Mouse (Mus musculus) cerebral cortex, adult 2 months (tissue): ENCODE results near the gene Srrm3.

Experiments
- WGBS: fragments of 180-500 bp; shearing (Covaris S2); methylation state at CpG from one replicate; pipeline ENCODE4 v1.1.7; 2018; 5-methylcytosine and 5-hydroxymethylcytosine counted together

The Srrm3 gene

DNA sequence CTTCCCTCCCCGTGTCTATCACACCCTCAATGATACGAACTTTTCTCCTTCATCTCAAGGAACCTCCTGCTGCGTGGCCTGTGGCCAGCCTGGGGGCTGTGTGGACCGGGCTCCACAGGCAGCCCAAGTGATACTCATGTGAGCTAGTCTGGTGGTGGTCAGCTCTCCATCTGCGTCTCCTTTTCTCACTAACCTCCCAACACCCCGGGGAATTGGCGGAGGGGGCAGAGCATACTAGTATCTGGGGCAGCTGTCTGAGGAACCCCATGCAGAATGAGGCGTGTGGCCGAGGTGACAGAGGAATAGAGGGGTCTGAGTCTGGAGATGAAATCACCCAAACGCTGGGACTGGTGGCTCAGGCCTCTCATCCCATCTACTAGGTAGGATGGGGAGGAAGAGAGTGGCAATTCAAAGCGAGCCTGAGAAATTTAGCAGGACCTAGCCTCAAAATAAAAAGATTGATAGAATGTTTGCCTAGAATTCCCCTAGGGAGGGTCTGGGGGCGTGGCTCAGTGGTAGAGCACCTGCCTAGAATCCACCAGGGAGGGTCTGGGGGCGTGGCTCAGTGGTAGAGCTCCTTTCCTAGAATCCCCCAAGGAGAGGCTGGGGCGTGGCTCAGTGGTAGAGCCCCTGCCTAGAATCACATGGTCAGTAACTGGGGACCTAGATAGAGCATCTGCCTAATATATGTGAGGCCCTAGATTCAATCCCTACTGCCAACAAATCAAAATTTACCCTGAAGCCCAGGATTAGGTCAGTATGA lies 63.2 kb downstream of the Srrm3 start:
- WGBS = 77% methylated on average over 14 of the region's 14 CpGs

DNA sequence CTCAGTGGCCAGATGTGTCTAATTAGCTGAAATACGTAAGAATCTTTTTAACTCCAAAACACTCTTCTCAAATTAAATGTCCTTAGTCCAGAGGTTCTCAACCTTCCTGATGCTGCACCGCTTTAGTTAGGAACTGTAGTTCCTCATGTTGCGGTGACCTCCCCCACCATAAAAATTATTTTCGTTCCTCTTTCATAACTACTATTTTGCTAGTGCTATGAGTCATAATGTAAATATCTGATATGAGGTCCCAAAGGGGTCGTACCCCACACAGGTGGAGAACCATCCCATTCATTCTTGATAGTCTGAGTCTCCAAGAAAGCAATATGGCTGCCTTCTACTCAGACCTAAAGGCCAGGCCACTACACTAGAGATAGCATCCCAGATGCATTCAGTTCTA lies 63.8 kb downstream of the Srrm3 start:
- 81% methylated on average over 5 of the region's 5 CpGs for WGBS

DNA sequence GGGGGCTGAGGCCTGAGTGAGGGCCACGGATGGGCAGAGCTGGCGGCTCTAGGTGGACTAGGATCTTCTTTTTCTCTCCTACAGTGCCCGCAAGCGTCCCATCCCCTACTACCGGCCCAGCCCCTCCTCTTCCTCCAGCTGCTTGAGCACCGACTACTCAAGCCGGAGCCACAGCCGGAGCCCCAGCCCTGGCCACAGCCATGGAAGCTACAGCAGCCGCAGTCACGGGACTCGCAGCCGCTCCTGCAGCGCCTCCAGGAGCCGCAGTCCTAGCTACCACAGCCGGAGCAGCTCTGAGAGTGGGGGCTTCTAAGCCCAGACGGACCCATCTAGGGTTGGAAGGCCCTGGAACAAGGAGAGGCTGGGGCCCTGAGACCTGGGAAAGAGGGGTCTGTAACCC lies 66.3 kb downstream of the Srrm3 start:
- 49% methylated on average over 16 of the region's 16 CpGs for whole genome bisulfite sequencing

DNA sequence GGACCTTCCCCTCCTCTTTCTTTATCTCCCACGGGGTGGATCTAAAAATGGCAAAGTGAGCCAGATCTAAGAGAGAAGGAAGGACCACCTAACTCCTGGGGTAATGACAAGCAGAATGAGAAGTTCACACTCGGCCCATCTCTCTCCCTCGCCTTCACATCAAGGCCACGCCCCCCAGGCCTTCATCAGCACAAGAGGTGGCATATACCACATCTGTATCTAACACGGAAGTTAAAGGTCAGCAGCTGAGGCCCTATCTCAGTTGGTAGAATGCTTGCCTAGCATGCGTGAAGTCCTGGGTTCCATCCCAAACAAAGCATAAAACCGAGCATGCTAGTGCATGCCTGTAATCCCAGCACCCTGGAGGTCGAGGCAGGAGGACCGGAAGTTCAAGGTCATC lies 67.1 kb downstream of the Srrm3 start:
- WGBS = 66% methylated on average over 9 of the region's 9 CpGs

DNA sequence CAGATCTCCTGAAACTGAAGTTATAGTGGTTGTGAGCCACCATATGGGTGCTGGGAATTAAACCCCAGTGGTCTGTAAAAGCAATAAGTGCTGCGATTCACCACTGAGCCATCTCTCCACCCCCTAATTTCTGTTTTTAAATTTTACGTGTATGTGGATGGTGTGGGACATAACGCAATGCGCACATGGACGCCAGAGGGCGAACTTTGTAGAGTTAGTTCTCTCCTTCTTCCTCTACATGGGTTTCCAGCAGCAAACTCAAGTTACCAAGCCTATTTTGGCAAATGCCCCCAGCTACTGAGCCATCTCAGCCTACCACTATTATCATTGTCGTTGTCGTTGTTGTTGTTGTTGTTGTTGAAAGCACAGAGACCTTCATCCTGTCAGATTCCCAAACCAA lies 70.5 kb downstream of the Srrm3 start:
- WGBS = 7% methylated on average over 8 of the region's 8 CpGs

DNA sequence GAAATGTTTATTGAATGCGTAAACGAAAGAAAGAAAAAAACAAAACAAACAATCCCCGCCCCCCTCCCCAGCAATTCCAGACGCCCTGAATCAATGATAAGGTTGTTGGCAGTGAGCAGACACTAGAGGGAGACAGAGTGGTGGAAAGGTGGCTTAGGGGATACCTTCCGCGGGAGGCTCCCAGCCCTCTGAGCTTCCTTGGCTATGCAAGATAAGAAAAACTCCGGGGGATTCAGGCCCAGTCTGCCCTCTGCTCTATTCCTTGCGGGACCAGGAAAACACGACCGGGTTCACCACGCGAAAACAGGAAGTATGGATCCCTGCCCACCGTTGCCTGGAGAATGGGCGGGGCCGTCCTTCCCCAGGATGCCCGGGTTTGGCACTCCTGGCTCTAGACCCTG lies 71.1 kb downstream of the Srrm3 start:
- under 1% methylated on average over 16 of the region's 16 CpGs for WGBS

DNA sequence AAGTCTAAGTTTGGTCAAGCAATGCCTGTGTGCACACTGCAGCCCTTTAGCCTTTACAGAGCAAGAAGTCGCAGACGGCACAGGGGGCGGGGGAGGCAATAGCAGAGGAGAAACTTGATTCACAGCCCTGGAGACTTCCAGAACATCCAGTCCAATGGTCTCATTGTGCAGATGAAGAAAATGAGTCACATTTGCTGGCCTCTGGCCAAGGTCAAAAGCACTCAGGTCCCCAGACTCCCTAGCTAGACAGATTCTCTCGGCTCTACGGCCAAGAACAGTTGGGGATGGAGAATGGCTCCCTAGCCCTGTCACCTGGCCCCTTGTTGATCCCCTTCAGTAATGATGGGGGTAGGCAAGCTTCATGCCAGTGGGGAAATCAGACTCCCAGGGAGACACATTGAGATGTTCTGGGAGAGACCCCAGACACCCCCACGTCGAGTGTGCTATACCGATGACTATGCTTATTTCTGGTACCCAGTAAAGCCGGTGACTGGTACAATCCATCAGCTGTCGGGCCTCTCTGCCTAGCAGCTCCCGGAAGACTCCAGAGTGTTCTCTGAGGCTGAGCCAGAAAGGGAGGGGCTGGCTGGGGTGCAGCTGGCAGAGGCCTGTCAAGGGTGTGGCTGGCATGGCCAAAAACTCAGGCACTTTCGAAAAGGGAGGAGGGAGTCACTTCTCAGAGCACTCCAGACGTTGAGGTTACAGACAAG lies 72.9 kb downstream of the Srrm3 start:
- 30% methylated on average over 13 of the region's 13 CpGs for WGBS

DNA sequence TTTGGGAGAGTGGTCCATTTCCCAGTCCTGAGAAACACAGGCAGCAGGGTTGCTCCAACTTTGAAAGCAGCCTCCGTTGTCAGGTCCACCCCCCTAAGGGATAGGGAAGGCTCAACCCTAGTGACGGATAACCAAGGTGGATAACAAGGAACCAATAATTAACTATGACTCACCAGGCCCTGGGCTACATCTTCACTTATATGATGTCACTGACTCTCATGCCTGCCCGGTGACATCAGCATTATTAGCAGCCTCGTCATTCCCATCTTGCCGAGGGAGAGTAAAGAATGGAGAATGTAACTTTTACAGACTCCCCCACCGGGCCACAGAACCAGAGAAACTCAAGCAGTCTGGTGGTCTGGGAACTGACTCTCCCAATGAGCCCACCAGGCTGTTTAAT lies 78.0 kb downstream of the Srrm3 start:
- WGBS = 80% methylated on average over 6 of the region's 6 CpGs

DNA sequence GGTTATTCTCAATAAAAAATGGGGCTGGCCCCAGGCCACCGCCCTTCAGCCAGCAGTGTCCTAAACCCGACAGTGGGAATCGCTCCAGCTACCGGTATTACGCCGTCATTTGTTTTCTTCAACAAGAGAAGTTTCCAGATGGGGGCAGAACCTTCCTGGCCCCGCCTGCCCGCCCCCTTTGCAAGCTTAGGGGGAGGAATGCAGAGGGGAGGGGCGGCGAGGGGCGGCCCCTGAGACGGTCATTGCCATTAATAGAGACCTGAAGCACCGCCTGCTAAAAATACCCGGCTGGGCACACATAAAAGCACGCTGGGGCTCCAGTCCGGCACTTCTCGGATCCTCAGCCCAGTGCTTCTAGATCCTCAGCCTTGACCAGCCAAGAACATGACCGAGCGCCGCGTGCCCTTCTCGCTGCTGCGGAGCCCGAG lies 81.0 kb downstream of the Srrm3 start, which contains the start of gene Hspb1:
Hspb1 (plus strand) TSS at position 245 of the 428 bp plus-strand sequence.
- 5% methylated on average over 24 of the region's 24 CpGs for WGBS

DNA sequence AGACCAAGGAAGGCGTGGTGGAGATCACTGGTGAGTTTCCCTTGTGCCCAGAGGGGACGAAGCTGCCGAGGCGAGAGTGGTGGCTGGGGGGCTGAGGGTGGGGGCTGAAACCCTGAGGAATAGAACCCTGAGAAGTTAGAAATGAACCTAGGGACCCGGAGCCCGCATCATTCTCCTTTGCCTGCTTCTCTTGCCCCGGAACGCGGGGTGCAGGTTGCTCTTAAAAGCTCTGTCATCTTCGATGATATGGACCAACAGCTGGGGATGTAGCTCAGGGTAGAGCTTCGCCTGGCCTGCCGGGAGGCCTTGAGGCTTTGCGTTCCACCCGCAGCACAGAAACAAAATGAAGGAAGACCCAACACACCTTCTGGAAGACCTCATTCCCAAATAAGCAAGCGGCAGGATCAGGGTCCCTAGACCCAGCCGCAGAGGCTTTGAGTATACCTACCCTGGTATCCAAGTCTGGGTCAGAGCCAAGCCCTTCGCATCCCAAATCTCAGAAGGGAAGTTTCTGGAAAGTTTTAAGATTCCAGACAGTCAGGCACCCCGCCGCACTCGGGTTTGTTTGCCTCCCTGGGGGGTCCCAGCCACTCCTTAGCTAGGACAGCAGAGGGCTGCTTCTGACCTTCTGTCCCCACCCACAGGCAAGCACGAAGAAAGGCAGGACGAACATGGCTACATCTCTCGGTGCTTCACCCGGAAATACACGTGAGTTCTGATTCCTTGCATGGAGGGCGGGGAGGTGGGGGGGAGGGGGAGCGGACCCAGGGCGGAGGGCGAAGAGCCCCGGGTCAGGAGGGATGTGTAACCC lies 81.9 kb downstream of the Srrm3 start:
- 11% methylated on average over 30 of the region's 30 CpGs for WGBS

DNA sequence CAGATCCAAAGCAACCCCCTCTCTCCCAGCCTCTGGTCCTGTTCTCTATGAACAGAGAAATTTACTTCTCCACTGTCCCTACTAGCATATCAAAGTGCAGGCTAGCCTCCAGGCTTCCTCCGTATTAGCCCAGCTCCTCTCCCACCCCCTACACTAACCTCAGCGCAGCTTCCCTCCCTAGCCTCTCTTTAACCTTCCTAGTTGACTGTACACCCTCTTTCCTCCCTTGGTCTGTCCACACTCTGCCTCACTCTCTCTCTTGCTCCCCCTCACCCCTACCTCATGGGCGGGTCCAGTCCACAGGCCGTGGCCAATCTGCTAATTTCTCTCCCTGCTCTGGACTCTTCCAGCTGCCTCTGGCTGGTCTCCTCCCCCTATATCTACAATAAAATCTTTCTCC lies 83.6 kb downstream of the Srrm3 start:
- 72% methylated on average over 4 of the region's 4 CpGs for WGBS

DNA sequence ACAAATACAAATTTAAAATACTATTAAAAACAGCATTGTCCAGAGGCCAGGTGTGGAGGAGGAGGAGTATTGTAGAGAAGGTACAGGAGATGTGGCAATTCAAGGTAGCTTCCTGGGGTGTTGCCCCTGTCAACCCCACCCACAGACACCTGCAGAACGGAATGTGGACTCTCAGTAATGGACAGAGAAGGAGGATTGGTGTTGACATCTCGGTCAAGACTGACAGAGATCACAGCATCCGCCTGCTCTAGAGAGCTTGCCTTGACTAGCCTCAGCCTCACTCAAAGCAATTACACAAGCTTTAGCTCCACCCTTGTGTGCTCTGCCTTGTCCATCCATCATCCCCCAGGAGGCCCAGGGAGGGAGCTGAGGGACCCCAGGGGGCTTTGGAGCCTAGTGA lies 84.2 kb downstream of the Srrm3 start:
- WGBS = 78% methylated on average over 3 of the region's 3 CpGs

DNA sequence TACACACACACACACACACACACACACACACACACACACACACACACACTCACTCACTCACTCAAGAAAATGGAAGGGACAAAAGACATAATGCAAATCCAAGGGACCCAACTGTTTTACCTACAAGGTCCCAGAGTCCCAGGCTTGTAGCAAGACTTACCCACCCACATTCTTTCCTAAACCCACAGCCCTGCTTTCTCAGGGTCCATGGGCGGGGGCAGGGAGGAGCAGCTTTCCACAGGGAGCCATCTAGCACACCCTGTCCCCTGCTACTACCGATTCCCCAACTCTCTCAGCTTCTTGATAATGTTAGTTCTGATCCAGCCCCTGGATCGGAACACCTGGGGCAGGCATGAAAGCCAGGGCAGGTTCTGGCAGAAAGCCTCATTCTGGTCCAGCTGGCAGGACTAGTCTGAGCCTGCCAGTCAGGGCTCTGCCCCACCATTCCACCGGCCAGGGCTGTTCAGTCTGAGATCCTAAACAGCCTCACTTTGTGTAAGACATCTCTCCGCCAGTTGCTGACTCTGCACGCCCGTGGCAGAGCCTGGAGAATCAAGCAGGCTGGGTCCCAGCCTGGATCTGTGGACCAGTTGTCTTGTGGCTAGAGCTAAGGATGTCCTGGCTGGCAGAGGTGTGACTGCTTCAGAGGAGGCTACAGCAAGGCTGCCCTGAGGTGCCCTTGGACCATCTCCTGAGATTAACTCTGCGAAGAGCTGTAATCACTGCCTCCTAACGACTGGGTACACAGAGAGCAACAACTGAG lies 86.1 kb downstream of the Srrm3 start:
- 65% methylated on average over 9 of the region's 9 CpGs for WGBS

DNA sequence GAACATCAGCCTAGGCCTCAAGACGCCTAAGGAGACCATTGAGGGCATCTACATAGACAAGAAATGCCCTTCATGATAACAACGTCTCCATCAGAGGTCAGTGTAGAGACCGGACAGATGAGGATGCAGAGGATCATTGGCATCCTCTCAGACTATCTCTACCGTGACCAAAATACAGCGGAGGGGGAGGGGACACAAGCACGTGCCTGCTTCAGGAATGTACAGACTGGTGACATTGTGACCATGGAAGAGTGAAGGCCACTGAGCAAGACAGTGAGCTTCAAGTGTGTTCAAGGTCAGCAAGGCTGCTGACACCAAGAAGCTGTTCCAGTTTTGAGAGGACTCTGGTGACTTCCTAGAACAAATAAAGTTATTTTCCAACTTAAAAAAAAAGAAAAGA lies 88.3 kb downstream of the Srrm3 start:
- 88% methylated on average over 6 of the region's 6 CpGs for WGBS

DNA sequence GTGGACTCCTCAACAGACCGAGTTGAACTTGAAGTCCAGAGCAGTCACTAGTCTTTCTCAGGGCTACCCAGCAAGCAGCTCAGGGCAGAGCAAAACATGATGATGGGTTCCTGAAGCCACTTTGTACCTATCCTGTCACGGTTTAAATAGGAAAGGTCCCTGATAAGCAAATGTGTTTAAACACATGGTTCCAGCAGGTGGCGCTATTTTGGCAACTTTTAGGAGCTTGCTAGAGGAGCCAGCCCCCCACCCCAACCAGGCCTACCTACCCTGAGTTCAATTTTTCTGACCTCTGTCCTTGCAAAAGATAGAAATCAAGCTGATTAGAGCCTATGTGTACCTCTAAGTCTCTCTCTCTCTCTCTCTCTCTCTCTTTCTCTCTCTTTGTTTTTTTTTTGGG lies 91.3 kb downstream of the Srrm3 start:
- 20% methylated on average over 3 of the region's 3 CpGs for WGBS

DNA sequence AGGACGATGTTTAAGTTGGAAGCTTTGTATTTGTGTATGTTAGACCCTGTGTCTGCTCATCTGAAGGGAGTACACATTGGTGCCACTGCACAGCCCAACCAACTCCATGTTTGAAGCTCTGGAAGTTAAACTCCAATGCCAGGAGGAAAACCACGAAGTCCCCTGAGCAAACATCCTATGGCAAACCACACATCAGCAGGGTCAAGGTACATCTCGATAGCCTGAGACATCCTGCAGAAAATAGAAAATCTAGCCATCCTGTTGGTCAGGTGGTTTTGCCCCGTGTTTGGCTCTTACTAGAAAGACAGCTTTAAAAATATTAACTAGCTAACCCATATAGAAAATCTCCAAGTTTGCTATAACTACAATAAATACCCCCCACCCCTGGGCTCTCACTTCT lies 92.3 kb downstream of the Srrm3 start:
- 79% methylated on average over 4 of the region's 4 CpGs for WGBS

DNA sequence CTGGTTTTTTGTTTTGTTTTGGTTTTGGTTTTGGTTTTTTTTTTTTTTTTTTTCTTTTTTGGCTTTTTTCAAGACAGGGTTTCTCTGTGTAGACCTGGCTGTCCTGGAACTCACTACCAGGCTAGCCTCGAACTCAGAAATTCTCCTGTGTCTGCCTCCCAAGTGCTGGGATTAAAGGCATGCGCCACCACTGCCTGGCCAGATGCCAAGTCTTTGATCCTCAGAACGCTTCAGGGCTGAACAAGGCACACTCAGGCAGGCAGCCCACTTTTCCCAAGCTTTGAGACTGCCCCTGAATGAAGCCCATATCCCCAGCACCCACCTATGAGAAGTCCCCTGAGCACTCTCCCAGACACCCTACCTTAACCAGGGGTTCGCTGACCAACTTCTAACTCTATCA lies 93.1 kb downstream of the Srrm3 start:
- 58% methylated on average over 4 of the region's 4 CpGs for WGBS

DNA sequence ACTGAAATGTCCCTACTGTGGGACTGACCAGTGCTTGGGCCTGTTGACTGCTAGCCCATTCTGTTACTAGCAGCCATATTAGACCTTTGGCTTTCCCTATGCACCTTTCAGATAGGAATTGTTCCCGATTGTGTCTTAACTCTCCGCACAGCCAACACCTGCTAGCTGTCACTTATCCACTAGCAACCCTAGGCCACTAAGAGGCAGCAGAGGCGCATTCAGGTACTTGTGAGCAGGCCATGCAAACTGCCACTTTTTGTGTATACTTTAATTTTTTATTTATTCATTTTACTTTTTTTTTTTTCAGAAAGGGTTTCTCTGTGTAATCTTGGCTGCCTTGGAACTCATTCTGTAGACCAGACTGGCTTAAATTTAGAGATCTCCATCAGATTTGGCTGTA lies 94.0 kb downstream of the Srrm3 start:
- 95% methylated on average over 3 of the region's 3 CpGs for WGBS

DNA sequence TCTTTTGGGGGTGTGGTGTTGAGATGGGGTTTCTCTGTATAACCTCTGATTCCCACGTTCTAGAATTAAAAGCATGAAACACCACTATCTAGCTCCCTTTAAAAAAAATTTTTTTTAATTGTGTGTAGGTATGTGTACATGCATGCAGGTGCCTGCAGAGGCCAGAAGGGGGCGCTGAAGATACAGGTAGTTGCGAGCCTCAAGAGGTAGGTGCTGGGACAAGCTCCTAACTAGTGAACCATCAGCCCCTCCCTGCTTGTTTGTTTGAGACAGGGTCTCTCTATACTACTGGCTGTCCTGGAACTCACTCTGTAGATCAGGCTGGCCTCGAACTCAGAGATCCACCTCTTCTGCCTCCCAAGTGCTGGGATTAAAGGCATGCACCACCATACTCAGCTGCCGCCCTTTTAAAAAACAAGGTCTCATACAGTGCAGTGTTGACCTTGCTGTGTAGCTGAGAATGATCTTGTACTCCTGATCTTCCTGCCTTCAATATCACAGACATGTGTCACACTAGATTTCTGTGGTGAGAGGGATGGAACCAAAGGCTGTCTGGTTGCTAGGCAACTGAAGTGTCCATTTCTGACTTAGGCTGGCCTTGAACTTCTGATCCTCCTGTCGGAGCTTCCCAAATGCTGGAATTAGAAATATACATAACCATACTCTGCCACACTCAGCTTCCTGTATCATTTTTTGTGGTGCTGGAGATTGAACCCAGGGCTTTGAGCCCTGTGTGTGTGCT lies 94.8 kb downstream of the Srrm3 start:
- WGBS = 63% methylated on average over 6 of the region's 6 CpGs

DNA sequence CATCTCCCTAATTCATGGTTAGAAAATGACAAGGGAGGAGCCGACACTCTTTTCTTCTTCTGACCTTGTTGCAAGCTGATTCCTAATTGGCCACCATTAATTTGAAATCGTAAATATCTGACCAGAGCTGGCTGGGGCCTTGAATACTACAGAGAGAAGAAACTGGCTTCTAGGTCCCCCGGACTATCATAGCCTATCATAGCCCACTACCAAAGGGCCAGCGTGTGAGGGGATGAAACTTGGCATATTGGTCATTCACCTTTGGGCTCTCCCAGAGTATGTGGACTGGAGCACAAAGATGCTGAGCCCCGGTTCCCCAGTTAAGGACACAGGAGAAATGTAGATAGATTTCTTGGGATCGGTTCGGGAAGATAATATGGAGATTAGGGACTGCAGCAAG lies 96.4 kb downstream of the Srrm3 start:
- WGBS = 30% methylated on average over 7 of the region's 7 CpGs

DNA sequence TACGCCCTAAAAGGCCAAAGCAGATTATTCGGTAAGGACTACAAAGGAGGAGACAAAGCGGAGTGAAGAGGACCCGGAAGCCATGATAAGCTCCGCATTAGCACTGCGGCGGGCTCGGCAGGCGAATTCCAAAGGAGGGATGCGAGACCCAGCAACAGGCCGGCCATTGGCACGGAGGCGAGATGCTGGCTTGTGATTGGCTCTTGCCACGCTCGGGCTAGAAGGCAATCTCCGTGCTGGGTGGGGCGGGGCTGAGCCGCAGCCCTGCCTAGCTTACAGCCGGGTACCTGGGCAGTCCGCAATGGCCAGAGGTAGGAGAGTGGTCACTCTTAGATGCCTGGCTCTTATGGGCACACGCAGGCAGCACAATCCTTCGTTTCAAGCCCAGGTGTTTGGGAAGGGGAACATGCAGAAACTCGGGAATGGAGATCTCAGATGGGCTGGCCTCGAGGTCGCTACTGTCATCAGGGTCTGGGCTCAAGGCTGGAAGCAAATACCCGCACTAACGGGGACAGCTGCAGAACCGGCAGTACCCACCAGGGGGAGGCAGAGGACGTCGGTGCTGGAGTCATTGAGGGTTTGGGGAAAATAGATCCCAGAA lies 97.0 kb downstream of the Srrm3 start:
- under 1% methylated on average over 30 of the region's 30 CpGs for WGBS
